Mouse (Mus musculus) myocyte (in vitro differentiated cells): ENCODE measurements around the gene Gm10053.

Experiments used
- POLR2A ChIP-seq: IDR thresholded peaks from one replicate; pipeline ENCODE4 v1.6.1; 2011; ENCODE audit warnings: low read depth, mild to moderate bottlenecking, control low read depth, moderate library complexity; ENCODE audit not compliant: insufficient read length
- REST ChIP-seq: IDR thresholded peaks from one replicate; pipeline ENCODE4 v1.6.1; 2011; ENCODE audit warnings: mild to moderate bottlenecking, control low read depth, moderate library complexity; ENCODE audit not compliant: insufficient read depth, insufficient read length

DNA sequence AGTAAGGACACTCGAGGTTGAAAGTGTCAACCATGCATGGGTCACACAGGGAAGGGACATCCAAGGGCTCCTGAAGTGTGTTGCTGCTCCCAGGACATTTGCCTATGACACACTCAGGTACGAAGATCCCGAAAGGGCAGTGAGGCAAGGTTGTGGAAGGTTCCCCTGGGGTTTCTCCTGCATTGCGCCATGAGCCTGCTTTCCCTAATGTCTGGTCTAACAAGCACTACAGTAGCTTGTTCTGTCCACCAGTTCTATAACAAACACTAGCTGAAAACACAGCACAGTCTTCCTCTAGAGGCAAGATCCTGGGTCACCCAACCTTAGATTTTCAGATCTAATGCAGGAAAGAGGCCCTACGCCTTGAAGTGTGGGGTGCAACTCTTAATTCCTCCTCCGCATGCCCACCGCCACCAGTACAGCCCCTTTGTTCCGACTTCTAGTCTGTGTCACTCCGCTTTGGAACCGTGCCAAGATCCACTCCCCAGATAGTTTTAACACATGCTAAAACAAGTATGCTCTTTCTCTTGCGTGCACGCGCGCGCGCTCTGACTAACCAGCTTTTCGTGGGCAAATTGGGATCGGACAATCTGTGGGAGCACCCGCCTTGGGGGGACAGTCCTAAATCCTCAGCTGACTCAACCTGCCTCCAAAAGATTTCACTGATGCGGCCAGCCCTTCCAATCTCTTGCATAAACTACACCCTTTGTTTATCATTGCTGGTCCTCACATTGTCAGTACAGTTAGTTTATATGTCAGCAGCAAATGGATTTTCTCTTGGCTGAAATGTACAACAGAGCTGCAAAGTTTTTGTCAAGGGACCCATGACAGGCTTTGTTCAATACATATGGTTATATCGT, 23.8 kb upstream of the Gm10053 start:
- TF ChIP-seq POLR2A (no peak), REST (no peak)
